Mouse (Mus musculus) spleen, adult 2 months (tissue): ENCODE data around the gene Socs4. TPM values are rescaled to one million over a fixed set of nuclear protein-coding genes. Genes with fewer than 3 reads are reported as not detected.

Experiments used
- DNase-seq, 2 experiments: peaks; one replicate each; pipeline versions ENCODE4 v3.0.0 to v3.0.0-alpha.2; 2012 to 2021; ENCODE audit warnings: low spot score in 2 of 2, low read depth in 1 of 2
- H3K27ac ChIP-seq: fragments of 200-500 bp; 2 replicates; pipeline ENCODE4 v1.5.1; 2012; ENCODE audit warnings: low read length, inconsistent platforms; ENCODE audit not compliant: insufficient read depth
- H3K27me3 ChIP-seq: fragments of 200-500 bp; 2 replicates; pipeline ENCODE4 v1.6.1; 2012; ENCODE audit warnings: mild to moderate bottlenecking, moderate library complexity, low read length, inconsistent platforms; ENCODE audit not compliant: control insufficient read depth, insufficient read depth
- H3K36me3 ChIP-seq: fragments of 200-500 bp; 2 replicates; pipeline ENCODE4 v1.6.1; 2012; ENCODE audit warnings: mild to moderate bottlenecking, low read length, inconsistent platforms; ENCODE audit not compliant: control insufficient read depth, insufficient read depth
- H3K4me1 ChIP-seq: fragments of 200-500 bp; 2 replicates; pipeline ENCODE4 v1.6.1; 2011; ENCODE audit warnings: inconsistent platforms; ENCODE audit not compliant: control insufficient read depth, insufficient read depth, insufficient read length
- H3K4me3 ChIP-seq: fragments of 200-500 bp; 2 replicates; pipeline ENCODE4 v1.5.1; 2011; ENCODE audit warnings: mild to moderate bottlenecking, inconsistent platforms; ENCODE audit not compliant: insufficient read depth, insufficient read length; ENCODE audit errors: extremely low read depth
- CTCF ChIP-seq: fragments of 200-500 bp; IDR thresholded peaks from 2 replicates; pipeline ENCODE4 v1.5.1; 2011; ENCODE audit warnings: mild to moderate bottlenecking, inconsistent platforms; ENCODE audit not compliant: insufficient read depth, insufficient read length, insufficient replicate concordance; ENCODE audit errors: extremely low read depth
- POLR2A ChIP-seq: fragments of 200-500 bp; IDR thresholded peaks from 2 replicates; pipeline ENCODE4 v1.6.1; 2011; ENCODE audit warnings: low read depth, low read length, inconsistent platforms
- WGBS: fragments of 180-500 bp; shearing (Covaris S2); methylation state at CpG from one replicate; pipeline ENCODE4 v1.1.7; 2018; 5-methylcytosine and 5-hydroxymethylcytosine counted together
- polyA plus RNA-seq: library from polyadenylated mRNA; depleted of rRNA; stranded (reverse); fragments of >200 nt; gene quantifications from 2 replicates; pipeline ENCODE4 v1.2.3, GENCODE M21; 2012; rRNA removed

The Socs4 gene
- 2.4 and 2.7 TPM in 2 replicates for polyA plus RNA-seq

DNA sequence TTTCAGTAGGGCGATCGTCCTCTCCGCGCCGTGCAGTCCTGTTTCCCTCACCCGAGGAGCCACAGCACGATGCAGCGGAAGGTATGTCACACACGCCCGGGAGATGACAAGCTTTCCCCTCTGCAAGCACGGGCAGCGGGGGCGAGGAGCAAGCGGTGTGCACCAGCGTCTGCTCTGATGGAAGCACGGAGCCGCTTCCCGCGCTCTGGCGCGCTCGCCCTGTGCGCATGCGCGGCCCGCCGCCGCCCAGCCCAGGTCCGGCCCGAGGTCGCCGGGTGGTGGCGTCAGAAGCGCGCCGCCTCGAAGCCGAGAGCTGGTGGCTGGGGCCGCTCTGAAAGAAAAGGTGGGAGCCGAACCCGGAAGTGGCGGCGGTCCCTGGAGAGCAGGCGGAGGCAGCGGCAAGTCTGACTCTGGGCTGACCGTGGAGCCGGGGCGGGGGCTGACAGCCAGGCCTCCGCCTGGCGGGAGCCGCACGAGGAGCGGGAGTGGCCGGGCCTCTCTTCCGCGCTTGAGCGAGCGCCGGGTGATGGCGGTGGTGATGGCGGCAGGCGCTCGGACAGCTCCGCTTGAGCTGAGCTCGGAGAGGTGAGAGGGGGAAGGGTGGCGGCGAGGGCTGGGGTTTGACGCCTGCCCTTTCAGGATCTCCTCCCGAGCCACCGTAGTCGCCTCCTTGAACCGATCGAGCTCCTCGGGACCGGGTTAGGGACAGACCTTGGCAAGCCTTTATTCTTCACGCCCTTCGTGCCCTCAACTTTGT lies at the start of gene Socs4, which contains the start of gene Wdhd1:
Socs4 (plus strand) TSS at position 295 of the 757 bp plus-strand sequence.
Wdhd1 (minus strand) TSS at position 221 of the 757 bp plus-strand sequence.
- under 1% methylated on average over 77 of the region's 77 CpGs for WGBS
- H3K27ac ChIP-seq: peak within 1 kb of the TSS; percentile 98
- H3K4me3 ChIP-seq: peak within 1 kb of the TSS; percentile 100
- H3K4me1 ChIP-seq: no peaks in the 10 kb centered on the region
- peaks cover 3% of the 10 kb centered on the region; the same call in 1 of the 2 replicates for H3K36me3 ChIP-seq
- H3K27me3 ChIP-seq: no peaks in the 10 kb centered on the region
- peak; percentile 56; the same call in 1 of the 2 replicates for TF ChIP-seq POLR2A
- no peak for TF ChIP-seq CTCF
- DNase-seq: peak; percentile 82 to 97

- TF ChIP-seq CTCF (no peak), POLR2A (no peak)
- no peak for DNase-seq
- Histone ChIP-seq H3K4me1 (no peaks in the 10 kb centered on the region), H3K27ac (no peak overlapping the region), H3K27me3 (no peaks in the 10 kb centered on the region), H3K36me3 (no peaks in the 10 kb centered on the region), H3K4me3 (no peak overlapping the region)
- 62% methylated on average over 11 of the region's 11 CpGs for WGBS
Measured at GRCm38 (mm10) chr14:47229796-47230376, 46.8 kb upstream of the Socs4 start.

GRCm38 (mm10) chr14:47233602-47234001 lies 43.1 kb upstream of the Socs4 start:
- Histone ChIP-seq H3K4me3 (no peak overlapping the region), H3K4me1 (no peaks in the 10 kb centered on the region), H3K27me3 (no peaks in the 10 kb centered on the region), H3K27ac (no peak overlapping the region), H3K36me3 (no peaks in the 10 kb centered on the region)
- DNase-seq: no peak
- 80% methylated on average over 2 of the region's 2 CpGs for WGBS
- TF ChIP-seq POLR2A: no peak
- no peak for TF ChIP-seq CTCF

- WGBS: 90% methylated on average over 3 of the region's 3 CpGs
- Histone ChIP-seq H3K36me3 (no peaks in the 10 kb centered on the region), H3K27ac (no peak overlapping the region), H3K4me1 (no peaks in the 10 kb centered on the region), H3K4me3 (no peak overlapping the region), H3K27me3 (no peaks in the 10 kb centered on the region)
- TF ChIP-seq CTCF (no peak), POLR2A (no peak)
- DNase-seq: no peak
Measured at GRCm38 (mm10) chr14:47234032-47234431, 42.7 kb upstream of the Socs4 start.

DNA sequence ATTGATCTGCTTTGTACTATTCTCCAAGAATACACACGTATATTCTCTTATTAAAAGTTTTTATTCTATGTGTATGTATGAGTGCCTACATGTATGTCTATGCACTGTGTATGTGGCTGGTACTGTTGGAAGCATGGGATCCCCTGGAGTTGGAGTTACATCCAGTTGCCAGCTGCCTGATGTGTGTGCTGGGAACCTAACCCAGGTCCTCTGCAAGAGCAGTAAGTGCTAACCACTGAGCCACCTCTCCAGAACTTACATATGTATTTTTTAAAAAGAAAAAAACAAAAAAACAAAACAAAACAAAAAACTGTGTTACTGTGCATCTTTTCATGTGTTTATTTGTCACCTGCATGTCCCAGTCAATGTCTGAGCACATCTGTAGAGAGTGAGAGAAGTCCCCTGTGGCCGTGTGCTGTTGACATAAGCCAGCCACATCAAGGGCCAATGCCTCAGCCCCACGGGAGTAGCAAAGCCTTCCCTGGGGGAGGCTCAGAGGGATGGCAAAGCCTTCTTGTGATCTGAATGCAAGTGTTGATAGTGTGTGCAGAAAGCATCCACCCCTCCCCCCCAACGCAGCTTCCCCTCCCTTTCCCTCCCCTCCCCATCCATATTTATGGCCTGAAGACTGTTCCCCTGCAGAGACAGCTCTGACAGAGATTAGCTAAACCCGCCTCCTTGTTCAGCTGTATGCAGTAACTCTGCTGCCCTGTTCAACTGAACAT lies 42.0 kb upstream of the Socs4 start:
- TF ChIP-seq POLR2A (no peak), CTCF (no peak)
- 51% methylated on average over 5 of the region's 5 CpGs for WGBS
- no peak overlapping the region for H3K4me3 ChIP-seq
- no peaks in the 10 kb centered on the region for H3K27me3 ChIP-seq
- no peak overlapping the region; the same call in 1 of the 2 replicates for H3K27ac ChIP-seq
- no peaks in the 10 kb centered on the region for H3K36me3 ChIP-seq
- no peak for DNase-seq
- H3K4me1 ChIP-seq: no peaks in the 10 kb centered on the region

DNA sequence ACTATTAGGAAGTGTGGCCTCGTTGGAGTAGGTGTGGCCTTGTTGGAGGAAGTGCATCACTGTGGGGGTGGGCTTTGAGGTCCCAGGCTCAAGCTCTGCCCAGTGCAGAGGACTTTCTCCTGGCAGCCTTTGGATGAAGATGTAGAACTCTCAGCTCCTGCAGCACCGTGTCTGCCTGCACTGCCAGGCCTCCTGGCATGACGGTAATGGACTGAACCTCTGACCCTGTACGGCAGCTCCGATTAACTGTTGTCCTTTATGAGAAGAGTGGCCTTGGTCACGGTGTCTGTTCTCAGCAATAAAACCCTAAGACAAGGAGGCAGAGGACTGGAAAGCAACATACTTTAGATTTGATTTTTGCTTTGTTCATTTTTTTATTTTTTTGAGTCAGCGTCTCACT lies 40.2 kb upstream of the Socs4 start:
- Histone ChIP-seq H3K27ac (no peak overlapping the region), H3K27me3 (no peaks in the 10 kb centered on the region), H3K36me3 (peaks cover 4% of the 10 kb centered on the region), H3K4me1 (no peaks in the 10 kb centered on the region), H3K4me3 (no peak overlapping the region)
- WGBS: 93% methylated on average over 7 of the region's 7 CpGs
- DNase-seq: no peak
- TF ChIP-seq CTCF: no peak
- no peak for TF ChIP-seq POLR2A
